Mouse (Mus musculus): ENCODE data around the gene Tesc.

The Tesc gene

DNA sequence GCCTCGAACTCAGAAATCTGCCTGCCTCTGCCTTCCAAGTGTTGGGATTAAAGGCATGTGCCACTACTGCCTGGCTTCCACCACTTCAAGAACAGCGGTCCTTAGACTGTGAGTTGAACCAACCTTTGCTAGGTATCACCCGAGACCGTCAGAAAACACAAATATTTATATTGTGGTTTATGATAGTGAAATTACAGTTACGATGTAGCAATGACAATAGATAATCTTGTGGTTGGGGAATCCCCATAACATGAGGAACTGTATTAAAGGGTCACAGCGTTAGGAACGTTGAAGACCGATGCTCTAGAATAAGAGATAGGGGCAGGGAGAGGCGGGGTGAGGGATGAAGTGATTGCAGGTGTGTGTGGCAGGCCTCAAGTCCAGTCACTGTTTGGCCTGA is 17.8 kb downstream of the Tesc start:
- DNase-seq: no peak

DNA sequence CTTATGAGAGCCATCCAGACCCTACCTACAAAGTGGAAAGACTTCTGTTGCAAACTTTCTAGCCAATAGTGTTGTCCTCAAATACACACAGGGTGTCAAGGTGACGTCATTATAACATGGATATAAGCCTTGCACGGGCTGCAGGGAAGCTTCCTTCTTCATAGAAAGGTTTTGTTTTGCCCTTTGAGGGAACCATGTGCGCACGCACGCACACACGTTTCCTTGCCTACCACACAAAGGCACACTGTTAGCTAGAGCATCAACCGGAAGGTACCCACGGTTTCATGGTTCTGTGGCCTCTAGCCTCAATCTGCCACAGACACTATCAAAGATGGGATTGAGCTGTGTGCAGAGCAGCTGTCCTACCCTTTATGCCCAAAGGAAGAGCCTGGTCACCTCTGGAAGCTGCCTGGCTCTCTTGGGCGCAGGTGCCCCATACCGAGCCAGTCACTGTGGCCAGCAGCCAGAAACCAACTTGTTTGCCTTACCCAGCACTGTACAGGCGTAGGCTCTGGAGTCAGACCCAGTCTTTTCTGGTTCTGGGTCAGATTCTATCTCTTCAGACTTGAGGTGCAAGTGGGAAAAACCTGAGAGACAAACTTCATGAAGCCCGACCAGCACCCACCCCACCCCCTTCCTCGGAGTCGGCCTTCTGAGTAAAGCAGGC is 19.7 kb downstream of the Tesc start:
- no peak for DNase-seq

DNA sequence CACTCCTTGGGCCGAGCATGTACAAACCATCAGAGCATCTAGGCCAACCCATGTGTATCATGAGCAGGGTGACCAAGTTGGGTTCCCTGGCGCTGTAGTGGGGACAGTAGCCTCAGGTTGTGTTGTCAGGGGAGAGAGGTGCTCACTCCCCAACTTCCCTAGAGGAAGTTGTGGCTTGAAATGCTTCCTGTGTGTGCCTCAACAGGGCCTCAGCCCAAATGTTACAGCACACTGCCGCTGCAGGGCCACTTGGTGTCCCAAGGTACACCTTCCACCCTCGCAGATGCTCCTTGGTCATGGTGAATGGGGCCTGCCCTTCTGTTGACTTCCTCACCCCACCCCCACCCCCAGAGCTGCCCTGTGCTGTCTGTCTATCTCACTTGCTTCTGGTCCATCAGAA is 20.9 kb downstream of the Tesc start:
- no peak for DNase-seq

DNA sequence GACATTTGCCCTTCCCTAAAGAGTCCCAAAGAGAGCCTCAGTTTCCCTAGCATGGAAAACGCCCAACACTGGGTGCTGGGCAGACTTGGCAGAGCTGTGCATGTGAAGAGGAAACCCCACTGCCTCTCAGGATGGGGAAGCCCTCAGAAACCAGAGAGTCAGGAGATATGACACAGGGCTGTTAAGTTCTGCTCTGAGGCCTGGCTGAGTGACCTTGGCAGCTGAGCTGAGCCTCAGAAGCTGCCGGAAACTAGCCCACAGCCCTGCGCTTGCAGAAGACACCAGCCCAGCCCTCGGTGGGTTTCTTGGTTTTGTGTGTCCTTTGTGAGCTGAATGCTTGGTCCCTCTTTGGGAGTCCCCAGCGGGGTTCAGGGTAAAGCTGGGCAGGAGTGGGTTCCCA is 21.4 kb downstream of the Tesc start:
- no peak for DNase-seq

DNA sequence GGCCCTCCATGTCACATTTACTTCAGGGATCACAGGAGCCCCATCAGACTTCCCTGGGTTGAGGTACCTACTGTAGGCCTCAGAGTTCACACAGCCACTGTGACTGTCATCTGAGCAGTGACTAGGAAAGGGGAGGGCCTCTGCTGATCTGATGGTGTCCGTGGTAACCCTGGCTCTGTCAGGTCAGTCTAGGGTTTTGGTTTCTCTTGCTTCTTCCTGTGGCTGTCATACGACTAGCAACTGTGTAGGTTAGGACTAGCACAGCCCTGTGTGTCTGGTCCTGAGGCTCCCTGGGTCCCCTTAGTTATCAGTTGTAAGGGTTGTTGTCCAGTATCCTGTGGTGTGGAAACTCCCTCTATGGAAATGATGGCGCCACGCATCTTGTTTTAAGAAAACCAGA is 23.2 kb downstream of the Tesc start:
- no peak for DNase-seq

DNA sequence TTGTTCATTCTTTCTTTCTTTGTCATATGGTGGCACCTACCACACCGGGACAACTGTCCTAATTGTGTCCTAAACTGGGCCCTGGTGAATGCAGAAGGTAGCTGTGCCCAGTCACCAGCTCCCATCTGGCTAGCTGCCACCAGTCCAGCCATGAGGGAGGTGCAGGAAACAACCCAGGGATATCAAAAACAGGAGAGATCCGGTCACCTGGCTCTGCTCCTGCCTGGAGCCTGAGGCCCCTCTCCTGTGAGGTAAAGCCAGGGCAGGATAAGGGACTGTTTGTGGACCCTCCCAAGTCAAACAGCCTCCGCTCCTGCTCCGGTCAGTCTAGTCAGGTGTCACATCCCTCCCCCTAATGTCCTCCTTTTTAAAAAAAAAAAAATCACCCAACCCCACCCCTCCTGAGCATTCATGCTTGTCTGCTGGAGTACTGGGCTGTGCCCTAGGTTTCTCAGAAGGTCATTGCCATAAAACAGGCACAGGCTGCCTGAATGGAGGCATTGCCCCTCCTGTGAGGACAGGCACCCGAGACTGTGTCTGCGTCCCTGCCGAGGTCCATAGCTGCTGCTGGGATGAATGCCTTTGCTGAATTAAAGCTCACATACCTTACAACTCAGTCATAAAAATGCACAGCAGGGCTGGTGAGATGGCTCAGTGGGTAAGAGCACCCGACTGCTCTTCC is 24.6 kb downstream of the Tesc start:
- DNase-seq: no peak

DNA sequence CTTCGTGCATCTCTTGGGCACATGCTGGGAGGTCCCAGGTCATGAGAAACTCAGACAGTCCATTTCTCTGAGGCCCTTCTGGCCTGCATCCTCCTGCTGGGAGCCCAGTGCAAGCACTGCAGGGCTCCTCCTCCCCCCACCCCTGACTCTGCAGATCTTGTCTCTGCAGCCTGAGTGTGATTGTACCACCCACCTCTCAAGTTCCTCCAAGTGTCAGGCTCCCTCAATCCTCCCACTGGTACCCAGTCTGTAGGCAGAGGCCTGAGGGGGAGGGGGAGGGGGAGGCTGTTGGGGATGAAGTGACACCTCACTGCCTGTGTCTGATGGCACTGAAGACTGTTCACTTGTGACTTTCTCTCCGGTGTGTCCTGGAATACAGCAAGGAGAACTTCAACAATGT is 25.7 kb downstream of the Tesc start:
- DNase-seq: no peak

DNA sequence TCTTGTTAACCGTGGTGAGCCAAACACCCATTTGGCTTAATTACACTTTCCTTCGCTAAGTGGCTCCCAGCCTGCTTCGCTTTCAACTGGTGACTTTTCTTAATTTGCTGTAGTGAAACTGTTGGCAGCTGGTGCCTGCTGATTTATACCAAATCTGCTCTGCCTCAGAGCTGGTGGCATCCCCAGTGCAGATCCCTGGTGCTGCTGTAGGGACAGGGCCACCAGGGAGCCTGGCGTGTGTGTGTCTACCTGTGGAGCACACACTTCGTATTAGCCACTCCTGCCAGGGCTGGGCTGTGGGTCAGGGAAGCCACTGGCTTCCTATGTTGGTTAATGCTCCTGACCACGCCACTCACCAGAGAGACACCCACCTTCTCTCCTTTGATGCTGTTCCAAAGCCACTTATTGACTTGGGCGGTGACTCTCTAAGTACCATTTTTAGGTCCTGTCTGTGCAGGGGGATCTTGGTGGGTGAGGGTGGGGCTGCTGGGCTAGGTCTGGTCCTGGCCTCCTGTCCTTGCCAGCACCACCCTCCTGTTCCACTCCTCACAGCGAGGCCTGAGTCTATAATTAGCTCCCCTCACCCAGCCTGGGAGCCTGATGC is 30.1 kb downstream of the Tesc start:
- no peak for DNase-seq

DNA sequence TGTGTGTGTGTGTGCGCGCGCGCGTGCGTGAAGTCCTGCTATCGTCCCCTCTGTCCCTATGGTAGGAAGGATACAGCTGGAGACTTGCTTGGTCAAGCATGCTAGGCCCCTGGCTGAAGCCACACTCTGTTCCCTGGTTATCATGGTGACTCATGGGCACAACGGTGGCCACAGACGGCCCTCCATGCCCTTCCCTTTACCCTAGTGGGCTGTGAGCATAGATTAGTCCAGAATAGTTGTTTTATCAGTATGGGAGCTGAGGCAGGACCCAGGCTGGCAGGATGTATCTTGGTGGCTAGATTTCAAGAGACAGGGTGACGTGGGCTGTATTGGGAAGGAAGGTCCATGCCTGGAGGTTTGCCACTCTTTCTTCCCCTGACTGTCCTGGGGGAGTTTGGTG is 31.3 kb downstream of the Tesc start:
- no peak for DNase-seq

DNA sequence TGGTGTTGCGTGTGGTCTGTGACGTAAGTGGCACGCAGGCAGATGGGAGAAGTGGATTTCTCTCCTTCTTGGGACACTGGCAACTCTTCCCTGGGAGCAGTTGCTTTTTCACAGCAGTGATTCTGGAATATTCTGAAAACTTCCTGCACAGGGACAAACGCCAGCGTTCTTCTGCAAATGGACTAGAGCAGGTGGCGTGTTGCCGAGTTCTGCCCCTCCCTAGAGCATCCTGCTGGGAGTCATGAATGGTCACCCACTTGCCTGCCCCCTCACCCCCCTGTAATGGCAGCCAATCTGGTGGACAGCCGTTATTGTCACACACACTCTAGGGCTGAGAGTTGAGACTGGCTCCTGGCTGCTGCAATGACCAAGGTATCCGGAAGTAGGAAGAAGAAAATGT is 32.1 kb downstream of the Tesc start:
- DNase-seq: no peak

DNA sequence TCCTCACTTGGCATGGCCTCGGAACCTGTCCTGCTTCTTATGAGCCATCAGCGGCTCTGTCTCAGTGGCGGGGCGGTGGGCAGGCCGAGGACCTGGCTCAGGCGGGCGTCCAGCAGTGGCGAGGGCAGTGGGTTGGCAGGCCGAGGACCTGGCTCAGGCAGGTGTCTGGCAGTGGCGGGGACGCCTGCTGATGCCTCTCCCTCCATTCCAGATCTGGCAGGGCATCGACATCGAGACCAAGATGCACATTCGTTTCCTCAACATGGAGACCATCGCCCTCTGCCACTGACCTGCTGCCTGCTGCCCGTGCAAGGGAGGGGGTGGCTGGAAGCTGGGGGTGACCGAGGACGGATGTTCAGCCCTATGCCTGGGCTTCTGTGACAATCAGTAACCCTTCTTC is 33.8 kb downstream of the Tesc start:
- no peak for DNase-seq

DNA sequence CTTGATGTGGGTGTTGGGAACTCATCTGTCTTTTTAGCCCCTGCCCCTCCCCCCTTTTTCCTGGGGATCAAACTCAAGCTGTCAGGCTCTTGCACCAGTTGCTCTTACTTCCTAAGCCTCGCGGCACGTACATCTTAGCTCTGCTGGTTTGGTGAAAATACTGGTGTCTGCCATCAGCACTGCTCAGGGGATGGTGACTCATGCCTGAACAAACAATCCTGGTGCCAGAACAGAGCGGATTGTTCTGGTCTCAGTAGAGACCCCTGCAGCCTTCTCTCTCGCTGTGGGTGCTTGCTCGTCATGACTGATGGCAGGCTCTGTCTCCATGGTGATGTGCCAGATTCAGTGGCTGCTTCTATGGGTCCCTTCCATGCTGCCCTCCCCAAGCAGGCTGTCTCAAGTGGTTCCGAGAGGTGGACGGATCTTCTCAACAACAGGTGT is 35.7 kb downstream of the Tesc start:
- no peak for DNase-seq

DNA sequence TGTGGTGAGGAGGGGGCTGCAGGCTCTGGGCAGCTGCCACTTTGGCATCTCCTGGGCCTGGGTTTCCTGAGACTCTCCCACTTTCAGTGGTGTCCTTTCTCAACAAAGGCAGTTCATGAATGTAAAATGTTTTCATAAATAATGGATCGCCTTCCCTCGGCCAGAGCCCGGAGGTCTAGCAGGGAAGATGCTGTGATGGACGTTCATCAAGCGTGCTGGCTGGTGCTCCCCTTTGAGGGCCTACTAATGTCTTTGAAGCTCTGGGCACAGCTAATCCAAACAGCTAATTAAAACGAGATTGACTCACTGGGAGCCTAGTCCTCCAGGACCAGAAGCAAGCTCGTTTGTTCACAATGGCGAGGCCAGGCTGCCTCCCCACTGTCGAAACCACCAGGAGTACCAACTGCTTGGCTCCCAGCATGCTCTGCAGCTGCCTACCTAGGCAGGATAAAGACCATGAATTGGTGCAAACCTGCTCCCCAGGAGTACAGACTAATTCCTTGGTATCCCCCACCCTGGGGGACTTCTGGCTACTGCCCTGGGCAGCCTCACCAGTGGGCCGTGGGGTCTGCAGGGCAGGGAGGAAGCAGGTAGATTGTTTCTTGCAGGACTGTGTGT is 36.9 kb downstream of the Tesc start:
- DNase-seq: no peak

DNA sequence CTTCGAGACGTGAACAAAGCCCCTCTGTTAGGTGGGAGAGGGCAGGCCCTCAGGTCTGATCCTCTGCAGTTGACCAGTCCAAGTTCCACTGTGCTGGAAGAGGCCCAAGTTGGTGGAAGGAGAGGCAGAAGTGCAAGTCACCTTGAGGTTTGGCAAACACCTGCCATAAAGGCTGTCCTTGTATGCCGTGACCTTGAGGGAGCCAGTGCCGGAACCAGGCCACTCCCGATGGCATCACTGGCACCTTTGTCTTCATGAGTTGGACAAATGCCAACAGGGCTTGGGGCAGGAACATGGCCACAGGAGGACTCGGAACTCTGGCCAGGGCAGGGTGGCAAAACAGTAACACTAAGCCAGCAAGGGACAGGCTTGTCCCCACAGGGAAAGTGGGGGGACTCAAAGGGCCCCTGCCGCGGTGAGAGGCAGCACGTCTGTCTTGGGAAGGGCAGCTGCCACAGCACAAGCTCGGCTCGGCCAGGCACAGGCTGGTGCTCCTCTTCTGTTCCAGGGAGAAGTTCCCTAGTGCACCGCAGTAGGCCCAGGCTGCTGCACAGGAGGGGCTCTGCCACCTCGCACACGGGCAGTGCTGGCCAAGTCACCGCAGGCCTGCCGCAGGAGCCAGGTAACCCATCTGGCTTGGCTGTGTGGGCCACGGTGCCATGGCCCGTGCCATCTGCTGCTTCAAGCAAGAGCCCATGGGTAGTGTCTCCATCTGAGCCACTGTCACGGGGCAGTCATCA is 38.1 kb downstream of the Tesc start:
- DNase-seq: no peak

DNA sequence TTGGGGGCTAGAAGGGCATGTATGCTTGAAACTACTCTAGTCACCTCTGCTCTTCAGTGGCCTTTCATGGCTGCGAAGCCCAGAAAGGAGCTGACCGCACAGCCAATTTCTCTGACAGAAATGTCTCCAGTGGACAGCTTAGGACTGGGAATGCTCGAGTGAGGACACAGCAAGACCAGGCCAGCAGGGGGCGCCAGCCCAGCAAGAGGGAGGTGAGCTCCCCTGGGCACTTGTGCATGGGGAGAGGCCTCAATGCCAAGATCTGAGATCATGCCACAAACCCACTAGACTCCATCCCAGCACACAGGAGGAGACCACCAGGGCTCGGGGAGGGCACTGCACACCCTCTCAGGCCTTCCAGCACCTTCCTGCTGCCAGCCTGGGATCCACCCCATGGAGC is 39.3 kb downstream of the Tesc start:
- DNase-seq: peak; percentile 76

DNA sequence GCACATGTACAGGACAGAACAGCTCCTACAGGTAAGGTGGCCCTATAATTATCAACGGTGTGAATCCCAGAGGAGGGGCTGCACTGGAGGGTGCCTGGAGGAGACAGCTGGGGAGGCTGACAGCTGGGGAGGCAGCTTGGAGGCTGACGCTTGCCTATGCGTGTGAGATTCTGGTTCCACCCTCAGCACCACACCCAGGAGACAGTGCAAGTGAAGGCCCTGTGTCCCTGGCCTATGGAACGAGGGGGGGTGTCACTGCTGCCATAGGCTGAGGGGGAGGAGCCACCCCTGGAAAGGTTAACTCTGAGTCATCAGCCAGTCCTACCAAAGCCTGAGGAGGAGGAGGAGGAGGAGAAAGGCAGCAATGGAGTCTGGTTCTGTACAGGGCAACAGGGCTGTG is 40.0 kb downstream of the Tesc start:
- no peak for DNase-seq

DNA sequence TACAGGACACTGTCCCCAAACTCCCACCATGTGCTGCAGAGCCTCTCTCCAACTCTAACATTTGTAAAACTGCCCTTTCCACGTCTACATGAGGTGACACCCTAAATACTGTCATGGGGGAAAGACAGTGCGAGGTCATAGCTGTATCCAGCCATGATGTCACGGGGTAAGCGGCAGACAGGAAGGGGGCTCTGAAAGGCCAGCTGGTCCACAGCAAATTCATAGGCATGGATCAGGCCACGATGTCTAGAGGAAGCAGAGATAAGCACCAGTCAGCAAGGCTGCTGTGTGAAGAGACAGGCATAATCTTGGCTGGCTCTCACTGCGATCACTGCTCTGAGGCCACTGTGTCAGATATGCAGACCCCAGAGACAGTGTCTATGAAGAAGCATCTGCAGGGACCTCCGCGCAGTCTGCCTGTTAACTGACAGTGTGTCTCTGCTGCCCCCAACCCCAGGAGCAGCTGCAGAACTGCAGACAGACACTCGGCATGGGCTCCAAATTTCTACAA is 40.5 kb downstream of the Tesc start:
- DNase-seq: no peak

DNA sequence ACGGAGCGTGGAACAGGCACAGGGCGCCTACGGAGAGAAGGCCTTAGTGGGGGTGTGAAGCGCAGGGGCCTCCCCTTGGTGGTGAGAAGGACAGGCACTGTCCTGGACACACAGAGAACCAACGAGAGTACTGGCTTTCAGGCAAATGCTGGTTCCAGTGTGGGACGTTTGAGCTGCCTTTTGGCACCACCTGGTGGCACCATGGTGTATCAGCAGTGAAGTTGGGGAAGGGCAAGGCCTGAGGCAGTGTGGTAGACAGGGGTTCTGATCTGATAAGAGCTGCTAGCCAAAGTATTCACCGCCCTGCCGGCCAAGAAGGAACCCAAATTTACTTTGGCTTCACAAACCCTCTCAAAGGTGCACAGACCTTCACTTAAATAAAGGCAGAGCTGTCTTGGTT is 41.8 kb downstream of the Tesc start:
- peak; percentile 86 for DNase-seq

DNA sequence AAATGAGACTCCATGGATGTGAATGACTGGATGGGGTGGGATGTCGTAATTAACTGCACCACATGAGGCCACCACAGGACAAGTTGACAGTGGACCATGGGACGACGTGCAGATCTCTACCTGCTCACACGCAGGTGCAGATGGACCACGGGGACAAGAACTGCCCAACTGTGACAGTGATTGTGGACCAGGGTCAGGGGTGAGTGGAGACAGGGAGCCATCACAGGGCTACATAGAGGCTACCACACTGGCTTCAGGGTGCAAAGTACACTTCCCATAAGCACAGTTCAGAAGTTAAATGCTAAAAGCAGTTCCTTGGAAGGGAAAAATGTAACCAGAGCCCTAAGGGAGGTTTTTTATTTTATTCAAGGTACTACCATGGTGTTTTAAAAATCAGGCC is 44.2 kb downstream of the Tesc start:
- no peak for DNase-seq

DNA sequence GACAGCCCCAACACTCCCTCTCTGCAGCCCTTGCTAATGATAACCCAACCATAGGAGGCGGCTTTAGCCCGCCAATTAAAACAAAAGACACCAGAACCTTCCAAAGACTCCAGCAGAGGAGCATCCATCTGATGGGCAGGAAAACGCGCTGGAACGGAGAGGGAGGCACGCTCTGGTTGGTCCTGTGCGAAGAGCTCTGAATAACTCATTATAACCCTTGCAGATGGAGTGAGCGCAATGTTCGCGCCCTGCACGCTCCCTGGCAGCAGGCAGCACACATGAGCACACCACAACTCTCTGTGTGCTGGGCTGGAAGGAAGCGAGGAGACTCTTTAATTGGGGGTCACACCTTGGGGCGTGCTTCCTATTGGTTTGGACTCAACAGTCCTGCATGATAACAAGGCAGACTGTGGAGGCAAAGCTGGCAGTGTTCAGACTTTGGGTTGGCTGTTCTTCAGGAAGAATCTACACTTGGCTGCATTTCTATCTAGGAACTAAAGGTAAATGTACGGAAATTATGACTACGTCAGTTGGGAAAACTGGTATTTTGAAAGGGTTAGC is 45.8 kb downstream of the Tesc start:
- DNase-seq: no peak

DNA sequence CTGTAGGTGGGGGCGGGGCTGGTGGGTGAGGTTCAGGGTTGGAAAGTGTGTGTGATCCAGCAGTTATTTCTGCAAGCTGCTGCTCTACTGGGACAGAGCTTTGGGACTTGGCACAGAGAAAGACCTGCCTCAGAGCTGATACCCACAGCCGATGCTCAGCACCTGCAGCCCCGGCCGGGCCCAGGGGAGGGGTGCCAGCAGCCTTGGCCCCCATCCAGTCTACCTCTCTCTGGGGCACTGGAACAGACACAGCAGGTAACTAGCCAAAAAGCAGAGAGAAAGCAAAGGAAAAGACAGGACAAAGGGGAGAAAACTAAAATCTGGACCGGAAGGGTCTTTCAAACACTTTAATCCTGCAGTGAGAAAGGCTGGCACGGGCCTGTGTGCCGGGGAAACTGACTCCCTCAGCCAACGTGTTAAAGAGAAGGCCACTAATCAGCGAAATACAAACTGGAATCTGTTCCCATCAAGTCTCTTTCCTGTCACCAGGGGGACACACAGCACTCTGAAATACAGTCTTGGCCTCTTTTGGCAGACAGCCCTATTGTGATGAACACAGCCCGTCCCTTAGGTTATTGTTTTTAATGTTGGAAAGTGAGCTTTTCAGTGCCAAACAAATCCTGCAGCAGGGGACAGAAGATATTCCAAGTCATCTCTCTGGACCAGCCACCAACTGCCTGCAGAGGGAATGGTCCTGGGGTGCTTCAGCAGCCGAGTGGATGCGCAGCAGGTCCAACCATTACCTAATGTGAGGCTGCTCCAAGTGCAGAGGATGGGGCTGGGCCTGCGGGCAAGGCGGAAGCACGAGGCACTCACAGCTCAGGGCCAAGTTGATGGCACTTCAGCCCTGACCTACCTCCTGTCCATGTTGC is 49.4 kb downstream of the Tesc start:
- no peak for DNase-seq

DNA sequence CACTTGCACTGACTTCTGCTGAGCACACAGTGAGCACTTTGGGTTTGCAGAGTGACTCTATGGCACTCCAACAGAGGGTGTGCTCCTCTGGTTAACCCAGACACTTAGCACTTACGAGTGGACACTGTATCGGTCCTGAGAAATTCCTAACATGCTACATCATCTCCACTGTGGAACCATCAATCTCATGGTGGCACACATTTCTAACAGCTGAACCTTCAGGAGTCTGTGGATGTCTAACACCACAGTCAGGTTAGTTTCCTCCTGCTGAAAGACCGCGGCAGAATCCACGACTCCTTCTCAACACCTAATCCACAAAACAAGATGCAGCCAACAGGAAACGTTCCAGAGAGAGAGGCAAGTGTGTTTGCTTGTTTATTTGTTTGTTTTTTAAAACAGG is 51.0 kb downstream of the Tesc start:
- no peak for DNase-seq
